Mouse (Mus musculus): ENCODE measurements around the gene Napb. TPM values are rescaled to one million over a fixed set of nuclear protein-coding genes. Genes with fewer than 3 reads are reported as not detected.
"Not testable (repeated sequence)": the region's sequence is repeated elsewhere in the genome, so short reads cannot be mapped to it uniquely, and the experiment has no call there.

The Napb gene
- 4.2 and 5.4 TPM in 2 replicates for total RNA-seq (2012; rRNA removed)

- H3K4me1 ChIP-seq (ENCODE audit: control insufficient read depth in 2 of 2, insufficient read depth in 2 of 2, low read length in 2 of 2, poor library complexity in 1 of 2) = no peaks in the 10 kb centered on the region
Observed at GRCm38 (mm10) chr2:148732327-148733000, at the start of gene Napb. TSS of gene Napb (minus strand) at chr2:148732467.

GRCm38 (mm10) chr2:148781709-148782108, 49.4 kb upstream of the Napb start, which contains the start of gene 8030411F24Rik:
TSS of gene 8030411F24Rik (plus strand) at chr2:148782009.
- TF ChIP-seq HCFC1 (IDR thresholded peaks at IDR 0.05; ENCODE audit: borderline replicate concordance, insufficient read depth, low read length) = no peak
- TF ChIP-seq CHD2 (IDR thresholded peaks at IDR 0.05; ENCODE audit: low read depth, low read length) = no peak
- TF ChIP-seq ZNF384 (IDR thresholded peaks at IDR 0.05; ENCODE audit: low read depth, low read length) = no peak
- TF ChIP-seq MAFK (IDR thresholded peaks at IDR 0.05; ENCODE audit: insufficient read depth, low read depth, low read length) = no peak
- no peak for TF ChIP-seq ZC3H11A (IDR thresholded peaks at IDR 0.05; ENCODE audit: borderline replicate concordance, low read depth, low read length)
- Histone ChIP-seq H3K27ac (ENCODE audit: insufficient read depth, low read depth, low read length, poor library complexity, severe bottlenecking) (no peak within 1 kb of the TSS), H3K9me3 (ENCODE audit: control insufficient read depth, insufficient read depth, low read depth, low read length) (no peaks in the 10 kb centered on the region), H3K4me1 (ENCODE audit: control insufficient read depth in 2 of 2, insufficient read depth in 2 of 2, low read length in 2 of 2, poor library complexity in 1 of 2) (no peaks in the 10 kb centered on the region), H3K4me3 (ENCODE audit: insufficient read depth in 1 of 2, low read depth in 1 of 2, low read length in 2 of 2, poor library complexity in 1 of 2, severe bottlenecking in 1 of 2) (no peak within 1 kb of the TSS), H3K36me3 (ENCODE audit: control insufficient read depth, insufficient read depth, low read length, poor library complexity, severe bottlenecking) (no peaks in the 10 kb centered on the region), H3K9ac (ENCODE audit: insufficient read depth, low read depth, low read length, poor library complexity, severe bottlenecking) (no peak within 1 kb of the TSS)
- in situ Hi-C loops (cut with MboI; ENCODE audit: low sequenced_read_pairs in 2 of 2, unreplicated experiment in 2 of 2) = no loop called here
- no peak for DNase-seq (ENCODE audit: low read depth, low spot score)

More at GRCm38 (mm10) chr2:148732327-148733000, at the start of gene Napb:
- H3K9ac ChIP-seq (ENCODE audit: insufficient read depth, low read depth, low read length, poor library complexity, severe bottlenecking) = peak within 1 kb of the TSS; percentile 71
- peak; percentile 85 for DNase-seq (ENCODE audit: low read depth, low spot score)
- no peaks in the 10 kb centered on the region; the same call in 1 of the 2 replicates for H3K9me3 ChIP-seq (ENCODE audit: control insufficient read depth, insufficient read depth, low read depth, low read length)
- H3K36me3 ChIP-seq (ENCODE audit: control insufficient read depth, insufficient read depth, low read length, poor library complexity, severe bottlenecking) = no peaks in the 10 kb centered on the region
- peak; percentile 96 for TF ChIP-seq HCFC1 (IDR thresholded peaks at IDR 0.05; ENCODE audit: borderline replicate concordance, insufficient read depth, low read length)
- no peak for TF ChIP-seq ZC3H11A (IDR thresholded peaks at IDR 0.05; ENCODE audit: borderline replicate concordance, low read depth, low read length)
- in situ Hi-C loops (cut with MboI; ENCODE audit: low sequenced_read_pairs in 2 of 2, unreplicated experiment in 2 of 2) = no loop called here
- H3K4me3 ChIP-seq (ENCODE audit: insufficient read depth in 1 of 2, low read depth in 1 of 2, low read length in 2 of 2, poor library complexity in 1 of 2, severe bottlenecking in 1 of 2) = peak within 1 kb of the TSS; percentile 73 to 91
- H3K27ac ChIP-seq (ENCODE audit: insufficient read depth, low read depth, low read length, poor library complexity, severe bottlenecking) = no peak within 1 kb of the TSS

GRCm38 (mm10) chr2:148771397-148771796, 39.1 kb upstream of the Napb start, which contains the start of gene Cst11:
TSS of gene Cst11 (minus strand) at chr2:148771497.
- H3K9ac ChIP-seq (ENCODE audit: insufficient read depth, low read depth, low read length, poor library complexity, severe bottlenecking); DNase-seq (ENCODE audit: low read depth, low spot score); H3K27ac ChIP-seq (ENCODE audit: insufficient read depth, low read depth, low read length, poor library complexity, severe bottlenecking); H3K4me3 ChIP-seq (ENCODE audit: insufficient read depth in 1 of 2, low read depth in 1 of 2, low read length in 2 of 2, poor library complexity in 1 of 2, severe bottlenecking in 1 of 2); H3K4me1 ChIP-seq (ENCODE audit: control insufficient read depth in 2 of 2, insufficient read depth in 2 of 2, low read length in 2 of 2, poor library complexity in 1 of 2); in situ Hi-C loops (cut with MboI; ENCODE audit: low sequenced_read_pairs in 2 of 2, unreplicated experiment in 2 of 2); H3K9me3 ChIP-seq (ENCODE audit: control insufficient read depth, insufficient read depth, low read depth, low read length); H3K36me3 ChIP-seq (ENCODE audit: control insufficient read depth, insufficient read depth, low read length, poor library complexity, severe bottlenecking): not testable (repeated sequence)

- H3K4me3 ChIP-seq (ENCODE audit: insufficient read depth in 1 of 2, low read depth in 1 of 2, low read length in 2 of 2, poor library complexity in 1 of 2, severe bottlenecking in 1 of 2) = no peak overlapping the region
- in situ Hi-C loops (cut with MboI; ENCODE audit: low sequenced_read_pairs in 2 of 2, unreplicated experiment in 2 of 2) = no loop called here
- no peaks in the 10 kb centered on the region for H3K36me3 ChIP-seq (ENCODE audit: control insufficient read depth, insufficient read depth, low read length, poor library complexity, severe bottlenecking)
- H3K9me3 ChIP-seq (ENCODE audit: control insufficient read depth, insufficient read depth, low read depth, low read length) = no peaks in the 10 kb centered on the region
- no peaks in the 10 kb centered on the region for H3K4me1 ChIP-seq (ENCODE audit: control insufficient read depth in 2 of 2, insufficient read depth in 2 of 2, low read length in 2 of 2, poor library complexity in 1 of 2)
- H3K27ac ChIP-seq (ENCODE audit: insufficient read depth, low read depth, low read length, poor library complexity, severe bottlenecking) = no peak overlapping the region
- no peak for DNase-seq (ENCODE audit: low read depth, low spot score)
- no peak overlapping the region for H3K9ac ChIP-seq (ENCODE audit: insufficient read depth, low read depth, low read length, poor library complexity, severe bottlenecking)
- TF ChIP-seq HCFC1 (IDR thresholded peaks at IDR 0.05; ENCODE audit: borderline replicate concordance, insufficient read depth, low read length) (no peak), ZC3H11A (IDR thresholded peaks at IDR 0.05; ENCODE audit: borderline replicate concordance, low read depth, low read length) (no peak), CHD2 (IDR thresholded peaks at IDR 0.05; ENCODE audit: low read depth, low read length) (no peak), MAFK (IDR thresholded peaks at IDR 0.05; ENCODE audit: insufficient read depth, low read depth, low read length) (no peak), ZNF384 (IDR thresholded peaks at IDR 0.05; ENCODE audit: low read depth, low read length) (no peak)
Observed at GRCm38 (mm10) chr2:148763648-148764388, 31.6 kb upstream of the Napb start.
